Mouse (Mus musculus): Measurements from ENCODE around the gene Tmem144. TPM values are rescaled to one million over a fixed set of nuclear protein-coding genes. Genes with fewer than 3 reads are reported as not detected.

Tmem144 gene
- 5.0 and 5.4 TPM in 2 replicates for polyA plus RNA-seq (2014; fragmentation: Nextera tagmentation; extraction: Ambion mirVana)

DNA sequence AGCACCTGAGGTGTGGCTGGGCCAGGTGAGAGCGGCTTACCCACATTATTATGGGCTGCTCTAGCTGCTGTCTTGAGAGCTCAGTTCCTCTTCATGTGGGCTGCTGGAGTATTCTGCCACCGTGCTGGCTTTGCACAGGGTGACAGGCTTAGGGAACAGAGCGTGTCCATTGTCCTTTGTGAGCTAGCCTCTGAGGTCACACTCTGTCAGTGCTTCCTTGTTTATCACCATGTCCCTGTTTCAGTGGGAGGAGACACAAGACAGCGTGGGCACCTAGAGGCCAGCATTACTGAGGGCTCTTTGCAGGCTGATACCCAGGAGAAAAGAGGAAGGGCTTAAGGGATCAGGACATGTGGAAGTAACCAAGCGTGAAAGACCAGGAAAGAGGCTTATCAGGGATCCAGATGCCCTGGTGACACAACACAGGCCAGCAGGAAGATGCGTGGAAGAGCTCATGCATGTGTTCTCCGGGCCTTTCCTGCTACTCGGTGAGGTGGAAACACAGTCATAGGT lies at the start of gene Tmem144:
Gene Tmem144, minus strand, starts transcription at position 120 of the 513 bp plus-strand sequence.
- Histone ChIP-seq H3K4me1 (ENCODE audit: insufficient read depth) (no peaks in the 10 kb centered on the region), H3K27ac (ENCODE audit: low read depth) (no peak within 1 kb of the TSS), H3K36me3 (ENCODE audit: insufficient read depth) (no peaks in the 10 kb centered on the region), H3K4me2 (no peak within 1 kb of the TSS), H3K9ac (no peak within 1 kb of the TSS), H3K9me3 (ENCODE audit: low read depth, low read length) (no peaks in the 10 kb centered on the region), H3K27me3 (ENCODE audit: insufficient read depth, low read length) (no peaks in the 10 kb centered on the region), H3K4me3 (ENCODE audit: low read depth, low read length) (no peak within 1 kb of the TSS)
- no peak for DNase-seq
- 60% methylated on average over 8 of the region's 8 CpGs for WGBS
- TF ChIP-seq CTCF (IDR thresholded peaks at IDR 0.05; ENCODE audit: low read depth): no peak
- peak; percentile 47 for ATAC-seq (ENCODE audit: insufficient read depth)

DNA sequence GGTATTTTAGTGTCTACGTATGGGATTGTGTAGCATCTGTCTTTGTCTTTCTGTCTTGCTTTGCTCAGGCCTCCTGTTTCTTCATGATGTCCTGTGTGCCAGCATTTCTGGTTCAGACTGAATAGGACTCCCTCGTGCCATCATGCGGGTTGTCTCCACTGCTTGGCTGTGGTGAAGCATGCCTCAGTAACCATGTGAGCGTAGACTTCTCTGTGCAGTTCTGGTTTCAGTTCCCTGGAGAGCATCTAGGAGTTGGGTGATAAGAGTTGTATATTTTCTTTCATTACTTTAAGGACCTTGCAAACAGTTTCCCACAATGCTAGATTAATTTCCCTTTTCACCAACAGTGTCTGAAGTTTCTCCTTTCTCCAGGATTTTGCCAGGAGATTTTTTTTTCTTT lies 49.2 kb upstream of the Tmem144 start:
- WGBS: 85% methylated on average over 4 of the region's 4 CpGs
- H3K27ac ChIP-seq (ENCODE audit: low read depth): no peak overlapping the region
- TF ChIP-seq CTCF (IDR thresholded peaks at IDR 0.05; ENCODE audit: low read depth): no peak
- H3K27me3 ChIP-seq (ENCODE audit: insufficient read depth, low read length): no peaks in the 10 kb centered on the region
- H3K4me1 ChIP-seq (ENCODE audit: insufficient read depth): 0 out of 2 replicates have a peak, but pooled peaks cover 13% of the 10 kb centered on the region
- no peaks in the 10 kb centered on the region for H3K9me3 ChIP-seq (ENCODE audit: low read depth, low read length)
- no peak overlapping the region for H3K4me3 ChIP-seq (ENCODE audit: low read depth, low read length)
- DNase-seq: no peak
- no peaks in the 10 kb centered on the region for H3K36me3 ChIP-seq (ENCODE audit: insufficient read depth)
- no peak for ATAC-seq (ENCODE audit: insufficient read depth)
- H3K9ac ChIP-seq: no peak overlapping the region
- H3K4me2 ChIP-seq: no peak overlapping the region

- ATAC-seq (ENCODE audit: insufficient read depth): no peak
Observed at GRCm38 (mm10) chr3:79901321-79901720, 48.7 kb upstream of the Tmem144 start.

DNA sequence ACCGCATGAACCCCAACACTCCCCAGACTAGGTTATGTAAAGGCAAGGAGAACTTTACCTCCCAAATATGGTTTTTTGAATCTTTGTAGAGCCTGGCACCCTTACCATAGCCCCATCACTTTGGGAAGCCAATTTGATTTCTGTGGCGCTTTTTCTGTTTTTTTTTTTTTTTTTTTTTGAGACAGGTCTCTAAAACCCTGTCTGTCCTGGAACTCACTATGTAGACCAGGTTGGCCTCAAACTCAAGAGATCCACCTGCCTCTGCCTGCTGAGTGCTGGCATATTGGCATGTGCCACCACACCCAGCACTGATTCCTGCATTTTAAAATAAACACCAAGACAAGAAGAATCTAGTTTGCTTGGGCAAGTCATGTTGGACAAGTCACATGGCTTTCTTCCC lies 47.9 kb upstream of the Tmem144 start:
- 0 out of 2 replicates have a peak, but pooled peaks cover 13% of the 10 kb centered on the region for H3K4me1 ChIP-seq (ENCODE audit: insufficient read depth)
- H3K9ac ChIP-seq: no peak overlapping the region
- no peaks in the 10 kb centered on the region for H3K9me3 ChIP-seq (ENCODE audit: low read depth, low read length)
- no peak for TF ChIP-seq CTCF (IDR thresholded peaks at IDR 0.05; ENCODE audit: low read depth)
- no peak overlapping the region for H3K4me3 ChIP-seq (ENCODE audit: low read depth, low read length)
- H3K27ac ChIP-seq (ENCODE audit: low read depth): no peak overlapping the region
- 94% methylated on average over 2 of the region's 2 CpGs for WGBS
- DNase-seq (no peak), ATAC-seq (ENCODE audit: insufficient read depth) (no peak)
- H3K27me3 ChIP-seq (ENCODE audit: insufficient read depth, low read length): no peaks in the 10 kb centered on the region
- H3K36me3 ChIP-seq (ENCODE audit: insufficient read depth): no peaks in the 10 kb centered on the region
- H3K4me2 ChIP-seq: no peak overlapping the region

More at GRCm38 (mm10) chr3:79901321-79901720, 48.7 kb upstream of the Tmem144 start:
- no peak overlapping the region for H3K27ac ChIP-seq (ENCODE audit: low read depth)
- 0 out of 2 replicates have a peak, but pooled peaks cover 13% of the 10 kb centered on the region for H3K4me1 ChIP-seq (ENCODE audit: insufficient read depth)
- no peak overlapping the region for H3K4me3 ChIP-seq (ENCODE audit: low read depth, low read length)
- no peaks in the 10 kb centered on the region for H3K9me3 ChIP-seq (ENCODE audit: low read depth, low read length)
- 89% methylated on average over 6 of the region's 6 CpGs for WGBS
- no peaks in the 10 kb centered on the region for H3K27me3 ChIP-seq (ENCODE audit: insufficient read depth, low read length)
- no peak overlapping the region for H3K4me2 ChIP-seq
- no peaks in the 10 kb centered on the region for H3K36me3 ChIP-seq (ENCODE audit: insufficient read depth)
- no peak for TF ChIP-seq CTCF (IDR thresholded peaks at IDR 0.05; ENCODE audit: low read depth)
- no peak for DNase-seq
- no peak overlapping the region for H3K9ac ChIP-seq

DNA sequence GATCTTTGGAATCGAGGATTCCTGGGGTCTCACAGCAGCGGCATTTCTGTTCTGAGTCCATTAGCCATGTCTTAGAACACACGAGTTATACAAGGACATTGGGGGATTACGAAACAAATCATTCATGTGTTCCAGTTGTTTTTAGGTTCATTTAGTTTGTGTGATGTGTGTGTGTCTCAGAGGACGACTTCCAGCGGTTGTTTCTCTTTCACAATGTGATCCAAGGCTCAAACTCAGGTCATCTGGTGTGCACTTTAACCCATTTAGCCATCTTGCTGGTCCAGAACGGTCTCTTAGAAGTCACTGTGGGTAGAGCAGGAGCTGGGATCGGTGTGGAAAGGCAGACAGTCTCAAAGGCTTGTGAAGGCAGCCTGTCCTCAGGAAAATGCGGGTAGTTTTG lies 47.3 kb upstream of the Tmem144 start:
- no peak for ATAC-seq (ENCODE audit: insufficient read depth)
- DNase-seq: no peak
- Histone ChIP-seq H3K36me3 (ENCODE audit: insufficient read depth) (no peaks in the 10 kb centered on the region), H3K9me3 (ENCODE audit: low read depth, low read length) (no peaks in the 10 kb centered on the region), H3K27me3 (ENCODE audit: insufficient read depth, low read length) (no peaks in the 10 kb centered on the region), H3K9ac (no peak overlapping the region), H3K4me2 (no peak overlapping the region), H3K27ac (ENCODE audit: low read depth) (no peak overlapping the region), H3K4me1 (ENCODE audit: insufficient read depth) (0 out of 2 replicates have a peak, but pooled peaks cover 13% of the 10 kb centered on the region), H3K4me3 (ENCODE audit: low read depth, low read length) (no peak overlapping the region)
- 84% methylated on average over 9 of the region's 9 CpGs for WGBS
- TF ChIP-seq CTCF (IDR thresholded peaks at IDR 0.05; ENCODE audit: low read depth): no peak

- H3K4me1 ChIP-seq (ENCODE audit: insufficient read depth): 0 out of 2 replicates have a peak, but pooled peaks cover 6% of the 10 kb centered on the region
Observed at GRCm38 (mm10) chr3:79898514-79898913, 45.9 kb upstream of the Tmem144 start.

DNA sequence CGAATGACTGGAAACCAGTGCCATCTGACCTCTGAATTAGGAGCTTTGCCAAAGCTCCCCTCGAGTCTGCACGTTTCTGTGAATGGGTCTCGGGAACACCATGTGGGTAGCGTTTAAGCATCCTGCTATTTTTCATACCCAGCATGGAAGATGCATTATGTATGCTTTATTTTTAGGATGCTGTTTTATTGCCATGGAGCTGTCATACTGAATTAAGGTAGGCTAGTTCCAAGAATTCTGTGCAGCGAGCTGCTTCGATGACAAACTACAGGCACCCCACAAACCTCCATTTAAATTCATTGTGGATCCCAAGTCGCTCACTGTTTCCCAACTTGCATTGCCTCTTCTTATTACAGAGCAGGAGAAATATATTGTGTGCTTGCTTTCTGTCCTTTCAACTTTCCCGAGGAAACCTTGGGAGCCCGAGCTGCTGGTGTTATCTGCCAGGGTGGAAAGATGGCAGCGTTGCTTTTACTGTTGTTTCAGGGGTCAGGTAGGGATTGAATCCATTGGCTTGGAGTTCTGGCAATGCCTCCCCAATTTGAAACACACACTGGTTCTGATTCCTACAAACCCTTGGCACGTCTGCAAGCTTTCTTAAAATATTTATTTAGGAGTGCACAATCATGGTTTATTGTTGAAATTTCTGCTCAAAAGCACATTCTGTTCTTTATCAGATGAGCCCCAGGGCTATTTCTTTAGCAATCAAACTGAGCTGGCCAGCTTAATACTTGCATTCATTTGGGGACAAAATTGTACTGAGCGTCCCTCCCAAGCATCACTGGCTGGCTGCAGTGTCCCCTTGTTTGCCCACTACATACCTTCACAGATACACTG lies 45.2 kb upstream of the Tmem144 start:
- no peak for ATAC-seq (ENCODE audit: insufficient read depth)
- no peak for DNase-seq

More at GRCm38 (mm10) chr3:79898514-79898913, 45.9 kb upstream of the Tmem144 start:
- Histone ChIP-seq H3K4me3 (ENCODE audit: low read depth, low read length) (no peak overlapping the region), H3K4me2 (no peak overlapping the region), H3K9ac (no peak overlapping the region), H3K27ac (ENCODE audit: low read depth) (no peak overlapping the region), H3K9me3 (ENCODE audit: low read depth, low read length) (no peaks in the 10 kb centered on the region), H3K36me3 (ENCODE audit: insufficient read depth) (no peaks in the 10 kb centered on the region), H3K27me3 (ENCODE audit: insufficient read depth, low read length) (no peaks in the 10 kb centered on the region)
- DNase-seq (no peak), ATAC-seq (ENCODE audit: insufficient read depth) (no peak)
- TF ChIP-seq CTCF (IDR thresholded peaks at IDR 0.05; ENCODE audit: low read depth): no peak

More for the DNA sequence above, 45.2 kb upstream of the Tmem144 start:
- no peak for TF ChIP-seq CTCF (IDR thresholded peaks at IDR 0.05; ENCODE audit: low read depth)
- 66% methylated on average over 13 of the region's 13 CpGs for WGBS
- Histone ChIP-seq H3K4me3 (ENCODE audit: low read depth, low read length) (no peak overlapping the region), H3K27ac (ENCODE audit: low read depth) (no peak overlapping the region), H3K4me2 (no peak overlapping the region), H3K9me3 (ENCODE audit: low read depth, low read length) (no peaks in the 10 kb centered on the region), H3K27me3 (ENCODE audit: insufficient read depth, low read length) (no peaks in the 10 kb centered on the region), H3K4me1 (ENCODE audit: insufficient read depth) (no peaks in the 10 kb centered on the region), H3K9ac (no peak overlapping the region), H3K36me3 (ENCODE audit: insufficient read depth) (no peaks in the 10 kb centered on the region)
